Mouse (Mus musculus): ENCODE results near the gene Fam57a. TPM values are rescaled to one million over a fixed set of nuclear protein-coding genes. Genes with fewer than 3 reads are reported as not detected.

Gene Fam57a
- polyA plus RNA-seq (2015; fragmentation: Nextera tagmentation; extraction: Ambion mirVana) = 4.1 and 5.5 TPM in 2 replicates

- ATAC-seq (ENCODE audit: low read depth) = peak; percentile 91
- WGBS (ENCODE audit: insufficient replicate concordance) = under 1% methylated on average over 37 of the region's 37 CpGs
These were observed at the start of gene Fam57a, which contains the start of gene Vps53 for GRCm38 (mm10) chr11:76179495-76180145. TSS of gene Fam57a (plus strand) at chr11:76179671. TSS of gene Vps53 (minus strand) at chr11:76179647.

DNA sequence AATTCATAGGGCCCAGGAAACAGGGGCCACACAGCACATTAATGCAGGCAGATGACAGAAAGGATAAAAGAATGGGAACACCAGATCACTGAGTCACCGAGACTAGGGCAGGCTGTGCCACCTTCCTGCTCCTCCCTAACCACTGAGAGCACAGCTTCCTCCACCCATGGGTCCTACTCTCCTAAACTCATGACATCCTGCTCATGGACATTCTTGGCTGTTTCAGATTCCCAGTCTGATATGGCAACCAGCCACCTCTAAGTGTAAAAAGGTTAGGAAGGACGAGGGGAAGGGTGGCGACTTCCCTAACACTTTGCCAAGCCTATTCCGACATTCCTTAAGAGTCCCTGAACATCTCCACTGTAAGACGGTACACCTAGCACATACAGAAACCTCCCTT lies 48.6 kb upstream of the Fam57a start:
- Histone ChIP-seq H3K4me3 (ENCODE audit: low read depth, low read length) (no peak overlapping the region), H3K27ac (ENCODE audit: low read length) (no peak overlapping the region), H3K4me2 (ENCODE audit: low read depth, low read length) (no peak overlapping the region), H3K9me3 (replicated peaks; ENCODE audit: control insufficient read depth, low read length) (no peaks in the 10 kb centered on the region), H3K4me1 (ENCODE audit: control insufficient read depth, low read depth, low read length) (no peaks in the 10 kb centered on the region; the same call in 1 of the 2 replicates), H3K27me3 (ENCODE audit: control insufficient read depth, insufficient read depth, low read depth, low read length) (no peaks in the 10 kb centered on the region), H3K36me3 (ENCODE audit: control insufficient read depth, insufficient read depth) (peaks cover 3% of the 10 kb centered on the region; the same call in 1 of the 2 replicates), H3K9ac (ENCODE audit: low read depth, low read length) (no peak overlapping the region)
- 46% methylated on average over 5 of the region's 5 CpGs for WGBS (ENCODE audit: insufficient replicate concordance)
- no peak for ATAC-seq (ENCODE audit: low read depth)

More at GRCm38 (mm10) chr11:76179495-76180145, at the start of gene Fam57a, which contains the start of gene Vps53:
- H3K9ac ChIP-seq (ENCODE audit: low read depth, low read length) = peak within 1 kb of the TSS; percentile 81
- peak within 1 kb of the TSS; percentile 93 for H3K4me3 ChIP-seq (ENCODE audit: low read depth, low read length)
- H3K27ac ChIP-seq (ENCODE audit: low read length) = peak within 1 kb of the TSS; percentile 70
- H3K4me2 ChIP-seq (ENCODE audit: low read depth, low read length) = peak within 1 kb of the TSS; percentile 90
- no peaks in the 10 kb centered on the region for H3K27me3 ChIP-seq (ENCODE audit: control insufficient read depth, insufficient read depth, low read depth, low read length)
- H3K36me3 ChIP-seq (ENCODE audit: control insufficient read depth, insufficient read depth) = no peaks in the 10 kb centered on the region
- peaks cover 5% of the 10 kb centered on the region for H3K4me1 ChIP-seq (ENCODE audit: control insufficient read depth, low read depth, low read length)
- no peaks in the 10 kb centered on the region for H3K9me3 ChIP-seq (replicated peaks; ENCODE audit: control insufficient read depth, low read length)

GRCm38 (mm10) chr11:76135641-76136437 lies 43.6 kb upstream of the Fam57a start:
- WGBS (ENCODE audit: insufficient replicate concordance) = 59% methylated on average over 7 of the region's 7 CpGs
- no peaks in the 10 kb centered on the region for H3K4me1 ChIP-seq (ENCODE audit: control insufficient read depth, low read depth, low read length)

DNA sequence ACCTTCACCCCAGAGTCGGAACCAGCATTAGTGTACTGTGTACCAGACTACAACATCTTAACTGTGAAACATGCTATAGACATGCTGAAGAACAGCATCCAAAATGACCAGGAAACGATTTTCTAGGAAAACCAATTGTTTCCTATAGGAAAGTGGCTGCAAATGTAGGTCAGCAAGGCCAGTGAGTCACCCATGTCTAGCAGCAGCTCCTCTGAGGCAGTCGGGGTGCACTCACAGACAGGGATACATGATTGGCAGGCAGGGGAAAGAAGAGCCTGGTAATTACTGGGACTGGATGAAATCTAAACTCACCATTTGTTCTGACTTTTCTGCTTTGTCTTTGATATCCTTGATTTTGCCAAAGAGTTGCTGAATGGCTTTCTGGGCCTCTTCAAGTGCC lies 41.5 kb upstream of the Fam57a start:
- Histone ChIP-seq H3K4me2 (ENCODE audit: low read depth, low read length) (no peak overlapping the region), H3K9me3 (replicated peaks; ENCODE audit: control insufficient read depth, low read length) (no peaks in the 10 kb centered on the region), H3K9ac (ENCODE audit: low read depth, low read length) (no peak overlapping the region), H3K27ac (ENCODE audit: low read length) (no peak overlapping the region), H3K27me3 (ENCODE audit: control insufficient read depth, insufficient read depth, low read depth, low read length) (no peaks in the 10 kb centered on the region), H3K4me3 (ENCODE audit: low read depth, low read length) (no peak overlapping the region), H3K36me3 (ENCODE audit: control insufficient read depth, insufficient read depth) (peaks cover 6% of the 10 kb centered on the region), H3K4me1 (ENCODE audit: control insufficient read depth, low read depth, low read length) (no peaks in the 10 kb centered on the region)
- WGBS (ENCODE audit: insufficient replicate concordance) = 68% methylated on average over 3 of the region's 3 CpGs
- no peak for ATAC-seq (ENCODE audit: low read depth)

More at GRCm38 (mm10) chr11:76135641-76136437, 43.6 kb upstream of the Fam57a start:
- H3K36me3 ChIP-seq (ENCODE audit: control insufficient read depth, insufficient read depth) = peaks cover 6% of the 10 kb centered on the region
- H3K27ac ChIP-seq (ENCODE audit: low read length) = no peak overlapping the region
- H3K9ac ChIP-seq (ENCODE audit: low read depth, low read length) = no peak overlapping the region
- H3K27me3 ChIP-seq (ENCODE audit: control insufficient read depth, insufficient read depth, low read depth, low read length) = no peaks in the 10 kb centered on the region
- no peak overlapping the region for H3K4me3 ChIP-seq (ENCODE audit: low read depth, low read length)
- no peak for ATAC-seq (ENCODE audit: low read depth)
- no peaks in the 10 kb centered on the region for H3K9me3 ChIP-seq (replicated peaks; ENCODE audit: control insufficient read depth, low read length)
- H3K4me2 ChIP-seq (ENCODE audit: low read depth, low read length) = no peak overlapping the region

DNA sequence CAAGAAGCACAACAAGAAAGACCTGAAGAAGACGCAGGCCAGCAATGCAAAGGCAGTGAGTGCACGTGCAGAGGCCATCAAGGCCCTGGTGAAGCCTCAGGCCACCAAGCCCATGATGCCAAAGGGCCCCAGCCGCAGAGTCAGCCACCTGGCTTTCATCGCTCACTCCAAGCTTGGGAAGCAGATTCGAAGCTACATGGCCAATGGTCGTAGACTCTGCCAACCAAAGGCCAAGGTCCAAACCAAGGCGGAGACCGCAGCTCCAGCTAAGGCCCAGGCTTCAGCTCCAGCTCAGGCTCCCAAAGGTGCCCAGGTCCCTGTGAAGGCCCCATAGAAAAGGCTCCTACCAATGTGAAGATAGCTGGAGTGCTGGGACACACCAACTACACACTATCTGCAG lies 35.1 kb upstream of the Fam57a start:
- no peak overlapping the region for H3K27ac ChIP-seq (ENCODE audit: low read length)
- WGBS (ENCODE audit: insufficient replicate concordance) = 74% methylated on average over 8 of the region's 8 CpGs
- no peaks in the 10 kb centered on the region for H3K4me1 ChIP-seq (ENCODE audit: control insufficient read depth, low read depth, low read length)
- no peak for ATAC-seq (ENCODE audit: low read depth)
- no peaks in the 10 kb centered on the region for H3K9me3 ChIP-seq (replicated peaks; ENCODE audit: control insufficient read depth, low read length)
- no peak overlapping the region for H3K4me3 ChIP-seq (ENCODE audit: low read depth, low read length)
- H3K27me3 ChIP-seq (ENCODE audit: control insufficient read depth, insufficient read depth, low read depth, low read length) = no peaks in the 10 kb centered on the region
- no peak overlapping the region for H3K9ac ChIP-seq (ENCODE audit: low read depth, low read length)
- H3K36me3 ChIP-seq (ENCODE audit: control insufficient read depth, insufficient read depth) = no peaks in the 10 kb centered on the region
- no peak overlapping the region for H3K4me2 ChIP-seq (ENCODE audit: low read depth, low read length)

DNA sequence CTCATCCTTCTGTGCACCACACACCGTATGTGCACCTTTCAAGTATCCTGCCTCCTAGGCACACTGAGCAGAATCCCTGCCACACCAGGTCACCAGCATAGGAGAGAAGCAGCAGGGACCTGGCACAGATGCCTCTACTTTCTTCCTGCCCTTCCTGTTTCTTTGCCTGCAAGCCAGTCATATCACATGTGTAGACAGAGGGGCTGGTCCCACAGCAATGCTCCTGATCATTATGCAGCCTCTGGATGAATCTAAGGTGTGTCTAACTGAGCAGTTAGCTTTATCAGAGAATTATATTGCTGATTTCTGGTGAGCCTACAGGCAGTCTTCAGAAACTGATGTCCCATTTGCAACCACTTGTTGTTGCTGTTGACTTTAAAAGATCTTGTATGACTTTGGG lies 34.3 kb upstream of the Fam57a start:
- Histone ChIP-seq H3K36me3 (ENCODE audit: control insufficient read depth, insufficient read depth) (no peaks in the 10 kb centered on the region), H3K9ac (ENCODE audit: low read depth, low read length) (no peak overlapping the region), H3K4me2 (ENCODE audit: low read depth, low read length) (no peak overlapping the region), H3K27ac (ENCODE audit: low read length) (no peak overlapping the region), H3K27me3 (ENCODE audit: control insufficient read depth, insufficient read depth, low read depth, low read length) (no peaks in the 10 kb centered on the region), H3K4me3 (ENCODE audit: low read depth, low read length) (no peak overlapping the region), H3K4me1 (ENCODE audit: control insufficient read depth, low read depth, low read length) (no peaks in the 10 kb centered on the region), H3K9me3 (replicated peaks; ENCODE audit: control insufficient read depth, low read length) (no peaks in the 10 kb centered on the region)
- 75% methylated on average over 1 of the region's 1 CpGs for WGBS (ENCODE audit: insufficient replicate concordance)
- ATAC-seq (ENCODE audit: low read depth) = no peak

DNA sequence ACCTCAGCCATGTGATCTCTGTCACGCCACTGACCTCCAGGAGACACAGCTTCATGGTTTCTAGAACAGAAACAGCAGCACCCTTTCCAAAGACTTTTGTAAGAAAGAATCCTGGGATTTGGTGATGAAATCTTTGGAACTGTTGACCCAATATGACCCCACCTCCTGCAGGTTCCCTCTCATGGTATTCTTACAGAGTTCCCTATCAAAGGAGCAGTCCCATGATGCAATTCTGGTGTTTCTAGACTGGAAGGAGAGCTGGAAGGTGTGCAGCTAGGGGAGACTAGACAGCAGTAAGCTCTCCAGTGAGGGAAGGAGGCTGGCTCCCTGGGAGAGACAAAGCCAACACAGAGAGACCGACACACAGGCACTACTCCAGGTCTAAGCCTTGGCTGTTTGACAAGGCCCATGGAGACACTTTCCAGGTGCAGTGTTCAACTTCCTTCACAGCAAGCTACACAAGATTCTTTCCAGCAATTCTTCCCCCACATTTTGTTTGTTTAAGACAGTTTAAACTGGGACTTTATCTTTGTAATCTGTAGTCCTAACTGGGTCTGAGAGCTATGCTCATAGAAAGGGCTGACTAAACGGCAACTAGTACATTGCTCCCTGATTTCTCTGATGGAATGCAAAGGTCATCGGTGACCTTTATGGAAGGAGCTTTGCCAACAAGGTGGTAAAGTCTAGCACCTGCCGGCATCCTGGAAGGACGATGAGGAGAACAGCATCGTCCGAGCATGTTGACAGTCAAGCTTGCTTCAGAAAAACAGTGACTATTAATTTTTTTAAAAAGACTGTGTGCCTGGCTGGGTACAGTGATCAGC lies 33.1 kb upstream of the Fam57a start:
- no peak overlapping the region for H3K9ac ChIP-seq (ENCODE audit: low read depth, low read length)
- no peaks in the 10 kb centered on the region for H3K36me3 ChIP-seq (ENCODE audit: control insufficient read depth, insufficient read depth)
- H3K9me3 ChIP-seq (replicated peaks; ENCODE audit: control insufficient read depth, low read length) = no peaks in the 10 kb centered on the region
- H3K4me3 ChIP-seq (ENCODE audit: low read depth, low read length) = no peak overlapping the region
- no peak for ATAC-seq (ENCODE audit: low read depth)
- 80% methylated on average over 8 of the region's 8 CpGs for WGBS (ENCODE audit: insufficient replicate concordance)
- no peak overlapping the region for H3K27ac ChIP-seq (ENCODE audit: low read length)
- no peak overlapping the region for H3K4me2 ChIP-seq (ENCODE audit: low read depth, low read length)
- H3K4me1 ChIP-seq (ENCODE audit: control insufficient read depth, low read depth, low read length) = no peaks in the 10 kb centered on the region
- no peaks in the 10 kb centered on the region for H3K27me3 ChIP-seq (ENCODE audit: control insufficient read depth, insufficient read depth, low read depth, low read length)

- no peak overlapping the region for H3K9ac ChIP-seq (ENCODE audit: low read depth, low read length)
- no peaks in the 10 kb centered on the region for H3K27me3 ChIP-seq (ENCODE audit: control insufficient read depth, insufficient read depth, low read depth, low read length)
- no peak overlapping the region for H3K4me2 ChIP-seq (ENCODE audit: low read depth, low read length)
- no peak for ATAC-seq (ENCODE audit: low read depth)
- no peaks in the 10 kb centered on the region for H3K9me3 ChIP-seq (replicated peaks; ENCODE audit: control insufficient read depth, low read length)
- H3K36me3 ChIP-seq (ENCODE audit: control insufficient read depth, insufficient read depth) = no peaks in the 10 kb centered on the region
- H3K27ac ChIP-seq (ENCODE audit: low read length) = no peak overlapping the region
- no peak overlapping the region for H3K4me3 ChIP-seq (ENCODE audit: low read depth, low read length)
- no peaks in the 10 kb centered on the region for H3K4me1 ChIP-seq (ENCODE audit: control insufficient read depth, low read depth, low read length)
- WGBS (ENCODE audit: insufficient replicate concordance) = 75% methylated on average over 8 of the region's 8 CpGs
These were observed 31.1 kb upstream of the Fam57a start for GRCm38 (mm10) chr11:76148055-76149008.

Data from liver, embryonic 16.5 days (tissue).